Mouse (Mus musculus): Measurements from ENCODE around the gene Tmem251.

GRCm38 (mm10) chr12:102730798-102731619 is 12.6 kb upstream of the Tmem251 start:
- TF ChIP-seq CTCF (IDR thresholded peaks at IDR 0.05; ENCODE audit: low read depth) (no peak), EP300 (optimal IDR thresholded peaks at IDR 0.05) (no peak)
